Mouse (Mus musculus) retina, postnatal 1 day (tissue): ENCODE measurements around the gene Rimbp3.
"Not testable (repeated sequence)": the region's sequence is repeated elsewhere in the genome, so short reads cannot be mapped to it uniquely, and the experiment has no call there.

Source experiments
- DNase-seq: peaks from one replicate; pipeline ENCODE4 v3.0.0-alpha.2; 2012

Gene Rimbp3

DNA sequence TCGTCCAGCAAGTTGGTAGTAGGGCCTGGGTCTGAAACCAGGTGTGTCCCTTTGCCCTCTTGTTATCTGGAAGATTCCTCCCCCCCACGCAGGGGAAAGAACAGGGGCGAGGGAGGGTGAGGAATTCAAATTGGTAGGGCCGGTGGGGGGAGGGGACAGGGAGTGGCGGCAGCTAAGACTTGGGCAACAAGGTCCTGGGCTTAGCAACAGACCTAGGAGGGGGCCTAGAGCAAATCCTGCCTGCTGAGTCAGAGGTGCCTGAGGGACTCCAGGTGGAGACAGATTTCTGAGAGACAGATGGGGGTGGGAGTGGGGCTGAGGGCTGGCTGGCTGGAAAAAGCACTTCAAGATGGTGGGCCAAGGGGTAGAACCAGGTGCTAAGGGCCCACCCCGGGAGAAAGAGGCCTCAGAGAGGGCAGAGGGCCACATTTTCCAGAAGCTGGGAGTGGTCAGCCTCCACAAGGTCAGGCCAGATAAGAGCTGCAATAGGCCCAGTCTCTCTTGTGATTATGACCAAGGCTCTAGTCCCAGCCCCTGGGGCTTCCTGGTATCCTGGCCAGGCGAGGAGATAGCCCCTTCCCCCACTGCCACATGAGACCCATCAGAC, 11.8 kb downstream of the Rimbp3 start:
- DNase-seq: no peak

DNA sequence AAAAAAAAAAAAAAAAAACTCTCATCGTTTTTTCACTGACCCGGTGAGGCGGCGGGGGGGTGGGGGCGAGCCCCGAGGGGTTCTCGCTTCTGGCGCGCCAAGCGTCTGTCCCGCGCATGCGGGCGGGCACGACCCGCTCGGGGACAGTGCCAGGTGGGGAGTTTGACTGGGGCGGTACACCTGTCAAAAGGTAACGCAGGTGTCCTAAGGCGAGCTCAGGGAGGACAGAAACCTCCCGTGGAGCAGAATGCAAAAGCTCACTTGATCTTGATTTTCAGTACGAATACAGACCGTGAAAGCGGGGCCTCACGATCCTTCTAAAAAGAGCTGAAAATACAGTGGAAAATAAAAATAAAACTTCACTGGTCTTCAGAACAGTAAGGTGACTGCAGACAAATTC, 13.8 kb downstream of the Rimbp3 start:
- DNase-seq: peak; percentile 56

DNA sequence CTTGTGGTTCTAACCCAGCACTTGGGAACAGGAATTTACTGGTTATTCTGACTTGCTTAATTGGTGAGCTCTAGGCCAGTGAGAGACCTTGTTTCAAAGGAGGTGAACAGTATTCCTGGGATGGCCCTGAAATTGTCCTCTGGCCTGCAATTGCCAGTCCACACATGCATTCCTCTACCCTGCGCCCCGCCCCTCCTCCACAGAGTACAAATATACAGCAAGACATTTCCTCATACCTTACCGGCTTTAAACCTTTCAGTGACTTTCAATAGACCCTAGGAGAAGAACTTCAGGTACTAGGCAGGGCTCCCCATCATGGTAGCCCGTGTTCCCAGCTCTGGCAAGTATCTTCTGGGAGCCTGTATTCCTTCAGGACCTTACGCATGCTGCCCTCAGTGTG, 17.2 kb downstream of the Rimbp3 start:
- no peak for DNase-seq

DNA sequence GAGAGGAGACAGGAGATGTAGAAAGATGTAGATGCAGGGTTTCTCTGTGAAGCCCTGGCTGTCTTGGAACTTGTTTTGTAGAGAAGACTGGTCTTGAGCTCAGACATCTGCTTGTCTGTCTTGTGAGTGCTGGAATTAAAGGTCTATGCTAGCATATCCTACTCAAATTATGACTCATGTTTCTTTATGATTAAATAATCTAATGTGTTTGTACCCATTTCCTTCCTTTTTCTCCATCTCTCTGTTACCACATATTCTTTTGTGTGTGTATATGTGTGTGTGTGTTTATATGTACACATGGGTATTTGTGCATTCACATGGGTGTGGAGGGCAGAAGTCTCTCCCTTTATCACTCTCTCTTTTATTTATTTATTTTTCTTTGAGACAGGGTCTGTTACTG, 18.1 kb downstream of the Rimbp3 start:
- DNase-seq: no peak

DNA sequence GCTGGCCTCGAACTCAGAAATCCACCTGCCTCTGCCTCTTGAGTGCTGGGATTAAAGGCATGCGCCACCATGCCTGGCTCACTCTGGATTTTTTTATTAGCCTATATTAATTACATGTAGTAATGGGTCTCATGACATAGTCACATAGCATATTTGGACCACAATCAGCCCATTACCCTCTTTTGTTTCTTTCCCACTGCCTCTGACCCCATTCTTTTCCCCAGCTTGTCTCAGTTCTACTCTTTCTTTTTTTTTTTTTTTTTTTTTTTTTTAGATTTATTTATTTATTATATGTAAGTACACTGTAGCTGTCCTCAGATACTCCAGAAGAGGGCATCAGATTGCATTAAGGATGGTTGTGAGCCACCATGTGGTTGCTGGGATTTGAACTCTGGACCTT, 23.1 kb downstream of the Rimbp3 start:
- not testable (repeated sequence) for DNase-seq

DNA sequence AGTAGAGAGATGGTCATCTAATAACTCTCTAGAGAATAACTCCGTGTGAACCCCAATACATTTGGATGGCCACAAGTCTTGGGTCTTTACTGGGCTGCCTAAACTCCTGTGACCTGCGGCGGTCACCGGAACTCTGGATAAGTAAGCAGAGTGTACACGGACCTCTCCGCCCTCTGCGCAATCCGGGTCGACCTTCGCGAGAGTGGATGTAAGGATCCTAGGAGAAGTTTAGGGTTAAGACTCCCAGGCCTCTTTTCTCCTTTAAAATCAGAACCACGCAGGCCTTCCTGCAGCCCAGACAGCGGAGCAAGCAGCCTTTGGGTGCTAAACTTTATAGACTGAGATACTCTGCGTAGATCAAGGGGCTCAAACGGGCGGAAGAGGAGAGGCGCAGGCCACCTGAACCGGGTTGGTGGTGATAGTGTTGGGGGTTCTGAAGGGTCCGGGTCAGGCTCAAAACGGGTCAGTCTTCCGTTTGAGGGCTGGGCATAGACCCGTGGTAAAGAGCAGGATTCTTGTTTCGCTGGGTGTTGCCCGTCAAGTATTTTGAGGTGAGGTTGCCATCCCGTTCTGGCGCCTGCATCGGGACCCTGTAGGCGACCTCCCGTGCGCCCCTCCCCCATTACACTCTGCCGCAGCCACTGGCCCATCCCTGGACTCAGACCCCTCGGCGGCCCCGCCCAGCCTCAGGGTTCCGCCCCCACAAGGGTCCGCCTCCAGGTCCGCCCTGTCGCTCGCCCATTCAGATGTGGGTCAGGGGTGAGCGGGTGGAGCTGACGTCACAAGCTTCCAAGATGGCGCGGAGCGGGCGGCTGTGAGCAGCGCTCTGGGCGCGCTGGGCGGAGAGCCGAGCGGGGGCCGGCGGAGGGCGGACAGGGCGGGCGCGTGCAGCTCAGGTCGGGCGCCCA, 24.6 kb downstream of the Rimbp3 start, which contains the start of gene Hic2:
Hic2 (plus strand) TSS at position 779 of the 908 bp plus-strand sequence.
- DNase-seq: peak; percentile 98

DNA sequence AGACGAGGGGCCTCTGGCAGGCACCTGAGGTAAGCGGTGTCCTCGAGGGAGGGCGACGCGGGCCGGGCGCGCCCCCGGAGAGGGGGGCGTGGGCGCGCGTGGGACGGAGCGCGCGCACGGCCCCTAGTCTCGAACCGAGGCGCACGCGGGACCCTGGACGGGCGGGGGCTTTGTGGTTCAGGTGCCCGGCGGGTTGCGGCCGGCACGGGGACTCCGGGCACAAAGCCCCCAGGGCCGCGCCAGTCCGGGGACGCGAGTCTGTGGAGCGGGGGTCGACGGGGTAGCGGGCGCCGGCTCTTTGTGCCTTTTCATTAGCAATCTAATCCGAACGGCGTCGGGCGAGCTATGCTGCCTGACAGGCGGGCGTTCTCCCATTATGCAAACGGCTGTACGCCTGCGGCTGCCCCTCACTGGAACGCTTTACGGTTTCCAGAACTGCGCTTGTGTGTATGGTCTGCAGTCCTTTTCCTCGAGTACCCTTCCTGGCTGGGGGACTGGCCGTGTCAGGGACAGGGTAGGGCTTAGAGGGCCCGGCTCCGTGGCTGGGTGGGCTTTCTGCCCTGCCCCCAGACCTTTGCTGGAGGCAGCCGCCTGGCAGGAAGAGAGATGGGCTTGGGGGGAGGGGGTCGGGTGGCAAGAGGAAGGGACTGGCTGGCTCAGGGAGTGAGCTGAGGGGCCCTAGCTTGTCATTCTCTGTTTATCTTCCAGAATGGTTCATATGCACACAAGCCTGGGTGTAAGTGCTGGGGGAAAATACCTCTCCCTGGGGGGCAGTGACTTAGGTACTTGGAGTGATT, 25.5 kb downstream of the Rimbp3 start:
- peak; percentile 80 for DNase-seq

DNA sequence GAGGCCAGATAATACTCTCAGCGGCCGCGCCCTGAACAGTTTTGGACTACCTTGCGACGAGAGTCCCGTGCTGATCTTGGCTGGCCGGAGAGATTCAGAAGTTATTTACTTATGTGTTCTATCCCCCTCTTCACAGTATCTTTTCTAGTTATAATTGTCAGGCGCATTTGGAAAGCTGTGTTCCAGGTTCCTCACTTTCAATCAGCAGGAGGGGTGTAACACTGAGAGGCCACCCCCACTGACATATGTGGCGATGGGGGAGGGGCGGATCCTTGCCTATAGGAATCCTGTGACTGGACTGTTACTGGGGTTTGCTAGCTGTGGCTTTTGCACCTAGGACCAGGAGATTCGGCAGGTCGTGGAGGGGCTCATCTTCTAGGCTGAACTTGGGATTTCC, 26.1 kb downstream of the Rimbp3 start:
- DNase-seq: peak; percentile 58

DNA sequence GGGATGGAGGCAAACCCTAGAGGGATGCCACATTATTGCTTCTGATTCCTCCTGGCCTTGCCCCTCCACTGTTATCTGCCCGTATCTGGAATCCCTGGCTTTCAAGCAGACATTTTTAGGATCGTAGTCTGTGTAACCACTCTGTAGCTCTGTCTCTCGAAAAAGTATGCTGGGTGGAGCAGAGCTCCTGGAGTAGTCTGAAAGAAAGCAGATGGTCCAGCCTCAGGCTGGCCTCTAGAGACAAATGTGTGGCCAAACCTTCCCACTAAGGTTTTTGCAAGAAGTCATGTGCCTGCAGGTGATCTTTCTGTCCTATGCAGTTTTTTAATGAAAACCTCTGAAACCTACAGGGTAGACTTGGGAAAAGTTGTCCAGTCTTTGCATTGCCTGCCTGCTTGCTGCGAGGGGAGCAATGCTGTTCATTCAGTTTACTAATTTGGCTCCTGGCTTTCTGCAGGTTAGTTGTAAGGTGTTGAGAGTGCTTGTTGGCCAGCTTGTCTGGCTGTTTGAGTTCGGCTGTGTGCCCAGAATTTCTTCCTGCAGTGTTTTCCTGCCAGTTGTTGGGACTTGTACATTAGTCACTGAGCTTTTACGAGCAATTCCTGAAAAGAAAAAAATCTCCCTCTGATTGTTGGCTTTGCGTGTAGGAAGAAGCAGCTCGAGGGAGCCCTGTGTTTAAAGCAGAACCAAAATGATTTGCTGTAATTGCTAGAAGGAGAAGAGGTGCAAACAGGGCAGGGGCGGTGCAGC, 26.7 kb downstream of the Rimbp3 start:
- no peak for DNase-seq

DNA sequence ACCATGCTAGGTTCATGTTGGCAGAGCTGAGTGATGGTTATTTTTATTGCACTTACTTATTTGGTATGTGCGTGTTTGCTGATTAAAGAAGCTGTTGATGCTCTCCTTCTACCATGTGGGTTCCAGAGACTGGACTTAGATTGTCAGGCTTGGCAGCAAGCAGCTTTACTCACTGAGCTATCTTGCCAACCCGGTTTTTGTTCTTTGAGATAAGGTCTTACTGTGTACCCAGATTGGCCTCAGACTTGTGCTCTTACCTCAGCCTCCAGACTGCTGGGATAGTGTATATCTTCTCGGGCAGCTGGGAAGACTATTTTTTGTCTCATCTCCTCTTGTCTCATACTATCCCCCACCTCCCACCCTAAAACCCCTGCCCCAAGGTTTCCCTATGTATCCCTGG, 29.2 kb downstream of the Rimbp3 start:
- no peak for DNase-seq

DNA sequence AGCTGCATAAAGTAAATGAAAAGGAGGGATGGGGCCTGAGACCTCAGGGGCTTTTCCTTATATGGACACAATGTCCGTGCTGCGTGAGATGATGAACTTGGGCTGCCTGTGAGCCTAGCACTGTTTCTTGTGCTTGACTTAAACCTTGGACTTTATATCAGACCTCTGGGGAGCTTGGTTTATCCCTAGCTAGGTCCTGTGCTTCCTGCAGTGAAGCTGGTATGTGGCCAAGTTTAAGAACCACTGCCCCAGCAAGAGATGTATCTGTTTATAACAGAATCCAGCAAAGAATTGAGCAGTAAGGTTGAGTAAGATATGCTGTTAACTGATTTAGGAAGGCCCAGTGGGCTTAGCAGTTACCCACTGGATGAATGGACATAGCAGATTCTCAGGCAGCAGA, 31.0 kb downstream of the Rimbp3 start:
- DNase-seq: no peak

DNA sequence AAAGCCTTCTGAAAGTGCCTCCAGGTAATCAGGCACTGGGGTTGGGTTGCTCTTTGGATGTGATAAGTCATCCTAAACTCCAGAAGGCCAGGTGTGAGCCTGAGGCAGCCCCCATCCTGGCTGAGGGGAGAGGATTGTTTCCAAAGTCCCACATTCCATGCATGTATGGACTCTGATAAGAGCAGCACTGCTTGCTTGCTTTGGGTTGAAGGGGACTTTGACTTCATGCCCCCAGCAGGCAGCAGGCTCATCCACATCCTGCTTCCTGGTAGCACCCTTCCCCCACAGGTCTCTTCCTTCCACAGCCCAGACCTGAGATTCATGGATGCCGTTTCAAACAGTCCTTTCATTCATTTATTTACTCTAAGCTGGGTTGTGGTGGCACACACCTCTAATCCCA, 35.3 kb downstream of the Rimbp3 start:
- DNase-seq: no peak

DNA sequence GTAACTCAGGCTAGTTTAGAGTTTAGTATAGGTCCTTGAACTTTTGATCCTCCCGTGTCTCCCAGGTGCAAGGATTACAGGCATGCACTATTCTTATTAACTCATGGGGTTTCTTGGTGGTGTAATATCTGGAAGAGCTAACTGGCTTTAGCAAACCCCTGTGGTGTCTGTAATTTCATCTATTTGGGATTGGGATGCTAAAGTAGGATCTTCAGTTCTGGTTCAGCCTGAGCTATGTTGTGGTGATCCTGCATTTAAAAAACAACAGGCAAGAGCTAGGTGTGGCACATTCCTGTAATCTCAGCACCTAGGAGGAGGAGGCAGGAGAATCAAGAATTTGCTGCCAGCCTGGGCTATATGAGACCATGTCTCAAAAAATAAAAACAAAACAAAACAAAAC, 36.6 kb downstream of the Rimbp3 start:
- DNase-seq: no peak

DNA sequence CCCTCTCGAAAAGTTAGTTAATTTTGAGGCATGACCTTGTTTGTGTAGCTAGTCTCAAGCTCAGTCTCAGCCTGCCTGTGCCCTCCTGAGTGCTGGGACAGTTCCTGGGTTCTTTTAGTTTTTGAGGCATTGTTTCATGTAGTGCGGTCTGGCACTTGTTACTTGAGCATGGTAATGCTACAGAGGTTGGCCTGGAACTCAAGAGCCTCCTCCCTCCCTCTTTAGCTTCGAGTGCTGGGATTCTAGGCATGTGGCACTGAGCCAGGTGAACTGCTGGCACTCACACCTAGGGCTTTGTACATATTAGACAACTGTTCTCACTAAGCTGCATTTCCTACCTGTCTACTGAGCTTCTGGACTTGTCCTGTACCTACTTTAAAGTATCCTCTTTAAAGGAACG, 39.3 kb downstream of the Rimbp3 start:
- DNase-seq: no peak

DNA sequence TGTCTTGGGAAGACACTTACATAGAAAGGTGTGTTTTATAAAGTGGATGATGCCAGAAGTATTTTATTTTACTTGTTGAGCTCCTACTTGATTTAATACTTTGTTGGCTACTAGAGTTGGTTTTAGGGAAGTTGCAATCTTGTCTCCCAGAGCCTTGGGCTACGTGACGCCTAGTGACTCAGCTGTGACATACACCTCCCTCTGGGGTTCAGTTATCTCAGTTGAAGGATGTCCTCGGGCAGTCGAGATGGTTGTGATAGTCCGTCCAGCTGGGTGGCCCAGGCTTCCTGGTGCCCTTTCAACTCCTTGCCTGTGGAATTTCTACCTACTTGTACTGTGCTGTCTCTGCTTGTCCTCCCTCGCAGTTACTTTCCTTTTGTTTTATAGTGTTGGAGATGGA, 40.7 kb downstream of the Rimbp3 start:
- DNase-seq: no peak

DNA sequence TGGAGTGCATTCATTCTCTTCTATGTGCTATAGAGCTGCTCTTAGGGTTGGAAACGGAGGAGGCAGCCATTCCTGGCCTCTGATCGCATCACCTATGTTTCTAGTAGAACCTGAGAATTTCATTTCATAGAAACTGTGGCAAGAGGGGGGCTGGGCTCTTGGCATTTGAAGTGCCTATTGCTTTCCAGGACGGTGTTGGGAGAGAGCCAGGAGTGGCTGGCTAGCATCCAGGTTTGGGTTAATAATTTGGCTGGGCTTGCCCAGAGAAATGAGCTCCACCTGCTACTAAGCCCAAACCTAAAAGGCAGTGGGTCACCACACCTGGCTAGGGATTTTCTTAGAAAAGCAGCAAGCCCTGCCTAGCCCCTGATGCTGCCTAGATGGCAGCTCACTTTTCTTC, 43.1 kb downstream of the Rimbp3 start:
- no peak for DNase-seq

DNA sequence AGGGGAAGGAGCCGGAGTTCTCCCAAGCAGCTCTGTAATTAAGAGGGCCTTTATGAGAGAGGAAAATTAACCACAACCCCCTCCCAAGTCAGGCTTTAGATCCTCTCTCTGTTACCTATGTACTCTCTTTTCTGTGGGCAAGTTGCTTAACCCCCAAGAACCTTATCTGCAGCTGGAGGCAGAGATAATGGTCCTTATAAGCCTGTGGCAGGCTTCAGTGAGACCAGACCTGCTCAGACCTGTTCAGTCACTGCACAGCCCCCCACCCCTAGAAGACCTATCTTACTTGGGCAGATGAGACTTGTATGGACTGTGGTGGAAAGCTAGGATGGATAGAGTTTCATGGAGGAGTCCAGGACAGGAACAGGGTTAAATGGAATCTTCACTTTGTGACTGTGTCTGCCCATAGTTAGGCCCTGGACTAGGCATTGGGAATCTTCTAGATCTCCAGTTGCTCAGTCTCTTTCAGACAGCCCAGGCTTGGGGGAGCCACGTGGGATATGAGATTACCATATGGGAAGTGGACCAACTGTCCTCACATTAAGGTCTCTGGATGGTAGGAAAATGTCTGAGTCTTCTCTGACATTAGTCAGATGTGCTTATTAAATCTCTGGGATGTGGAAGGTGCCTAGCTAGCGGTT, 43.8 kb downstream of the Rimbp3 start:
- DNase-seq: no peak

DNA sequence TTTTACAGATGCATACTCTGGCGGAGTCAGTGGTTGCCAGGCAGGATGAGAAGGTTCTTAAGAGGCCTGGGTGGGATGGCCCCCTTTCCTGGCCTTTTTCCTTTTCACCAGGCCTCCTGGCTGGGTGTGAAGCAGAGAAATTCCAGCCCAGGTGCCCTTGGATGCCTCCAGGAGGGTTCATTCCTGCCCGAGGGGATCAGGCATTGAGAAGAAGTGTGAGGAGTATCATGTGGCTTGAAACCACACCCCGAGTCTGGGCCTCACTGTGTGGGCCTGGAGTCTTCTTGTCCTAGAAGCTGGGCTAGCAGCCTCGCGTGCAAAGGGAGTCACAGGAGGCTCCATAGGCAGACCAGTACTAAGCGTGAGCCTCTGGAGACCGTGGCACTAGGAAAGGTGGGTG, 44.4 kb downstream of the Rimbp3 start:
- DNase-seq: no peak

DNA sequence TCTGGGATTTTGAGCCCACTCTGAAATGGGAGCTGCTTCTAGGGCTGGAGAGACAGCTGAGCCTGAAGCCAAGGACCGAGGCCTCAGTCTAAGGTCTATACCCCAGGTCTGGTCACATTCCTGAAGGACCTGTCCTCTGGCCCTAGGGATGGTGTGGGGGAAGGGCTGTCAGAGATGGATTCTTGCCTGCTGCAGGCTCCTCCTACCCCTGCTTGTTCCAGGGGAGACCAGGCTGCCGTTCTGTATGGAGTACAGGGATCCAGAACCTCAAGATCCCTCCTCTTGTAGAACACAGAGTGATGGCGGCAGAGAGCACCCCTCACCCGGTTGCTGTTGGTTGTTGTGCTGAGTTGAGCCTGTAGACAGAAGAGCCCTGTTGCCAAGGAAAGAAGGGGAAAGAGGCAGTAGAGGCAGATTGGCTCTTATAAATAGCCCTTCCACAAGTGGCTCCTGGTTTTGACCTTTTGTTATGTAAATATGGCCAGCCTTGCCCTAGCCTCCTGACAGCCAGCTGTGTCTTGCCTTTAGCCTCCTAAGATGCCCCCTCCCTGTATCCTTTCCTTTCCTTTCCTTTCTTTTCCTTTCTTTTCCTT, 45.7 kb downstream of the Rimbp3 start:
- DNase-seq: no peak

DNA sequence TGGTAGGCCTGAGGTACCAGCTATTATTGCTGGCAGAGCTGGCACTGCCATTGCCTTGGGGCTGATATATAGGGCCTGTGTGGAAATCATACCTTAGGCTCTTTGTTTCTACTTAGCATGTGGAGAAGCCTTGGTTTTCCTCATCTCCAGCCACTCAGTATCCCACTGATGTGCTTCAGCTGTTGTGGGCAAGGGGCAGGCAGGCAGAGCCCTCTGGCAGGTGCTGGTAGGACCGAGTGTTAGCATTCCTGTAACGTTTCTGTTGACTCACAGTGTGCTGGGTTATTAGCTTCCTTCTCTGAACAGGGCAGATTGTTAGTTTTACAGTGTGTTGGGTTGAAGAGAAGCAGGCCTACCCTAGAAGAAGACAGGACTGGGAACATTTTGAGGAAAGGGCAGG, 46.9 kb downstream of the Rimbp3 start:
- DNase-seq: no peak

DNA sequence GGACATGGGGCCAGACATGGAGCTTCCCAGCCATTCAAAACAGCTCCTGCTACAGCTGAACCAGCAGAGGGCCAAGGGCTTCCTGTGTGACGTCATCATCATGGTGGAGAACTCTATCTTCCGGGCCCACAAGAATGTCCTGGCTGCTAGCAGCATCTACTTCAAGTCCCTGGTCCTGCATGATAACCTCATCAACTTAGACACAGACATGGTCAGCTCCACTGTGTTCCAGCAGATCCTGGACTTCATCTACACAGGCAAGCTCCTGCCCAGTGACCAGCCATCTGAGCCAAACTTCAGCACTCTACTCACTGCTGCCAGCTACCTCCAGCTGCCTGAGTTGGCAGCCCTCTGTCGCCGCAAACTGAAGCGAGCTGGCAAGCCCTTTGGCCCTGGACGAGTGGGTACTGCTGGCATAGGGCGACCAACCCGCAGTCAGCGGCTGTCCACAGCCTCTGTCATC, 49.0 kb downstream of the Rimbp3 start:
- DNase-seq: no peak

DNA sequence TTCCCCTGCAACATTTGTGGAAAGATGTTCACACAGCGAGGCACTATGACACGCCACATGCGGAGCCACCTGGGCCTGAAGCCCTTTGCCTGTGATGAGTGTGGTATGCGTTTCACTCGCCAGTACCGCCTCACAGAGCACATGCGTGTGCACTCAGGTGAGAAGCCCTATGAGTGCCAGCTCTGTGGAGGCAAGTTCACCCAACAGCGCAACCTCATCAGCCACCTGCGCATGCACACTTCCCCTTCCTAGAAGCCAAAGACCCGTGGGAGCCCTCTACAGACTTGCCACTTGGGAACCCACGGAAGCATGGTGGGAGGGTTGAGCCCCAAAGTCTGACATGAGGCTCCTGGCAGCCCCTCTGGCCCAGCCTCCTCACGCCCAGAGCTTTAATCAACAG, 50.5 kb downstream of the Rimbp3 start:
- no peak for DNase-seq
